Mouse (Mus musculus) G1E (cell line): ENCODE data around the gene Brd3. TPM values are rescaled to one million over a fixed set of nuclear protein-coding genes. Genes with fewer than 3 reads are reported as not detected.
A peak's percentile ranks its signal among the peaks of the same experiment; 100 is the strongest.

ENCODE experiments used
- ATAC-seq: 2 replicates; pipeline ENCODE4 v1.8.0; 2016; ENCODE audit warnings: mild to moderate bottlenecking; ENCODE audit not compliant: insufficient number of reproducible peaks, poor library complexity, low FRiP score, severe bottlenecking; ENCODE audit errors: extremely low read depth
- DNase-seq: peaks from one replicate; pipeline ENCODE4 v3.0.0; 2012; ENCODE audit warnings: low spot score
- H3K27me3 ChIP-seq: 2 replicates; pipeline ENCODE4 v1.6.1; 2012; ENCODE audit warnings: mild to moderate bottlenecking, low read length, inconsistent platforms; ENCODE audit not compliant: insufficient read depth
- H3K36me3 ChIP-seq: replicated peaks from 2 replicates; pipeline ENCODE3; 2012; ENCODE audit warnings: mild to moderate bottlenecking, inconsistent platforms
- H3K4me1 ChIP-seq: 2 replicates; pipeline ENCODE4 v1.6.1; 2012; ENCODE audit warnings: low read depth, low read length, inconsistent platforms, mixed read lengths; ENCODE audit not compliant: insufficient read depth
- H3K4me3 ChIP-seq: 2 replicates; pipeline ENCODE4 v1.5.1; 2012; ENCODE audit warnings: low read depth, mild to moderate bottlenecking, inconsistent platforms, low read length, moderate library complexity, mixed read lengths
- H3K9me3 ChIP-seq: replicated peaks from 2 replicates; pipeline ENCODE4 v1.6.1; 2012; ENCODE audit warnings: inconsistent platforms
- CTCF ChIP-seq: IDR thresholded peaks from 2 replicates; pipeline ENCODE4 v1.5.1; 2012; ENCODE audit warnings: low read depth, low read length, inconsistent platforms, mixed read lengths
- GATA1 ChIP-seq: IDR thresholded peaks from 2 replicates; pipeline ENCODE4 v1.6.1; 2012; ENCODE audit warnings: borderline replicate concordance, low read length, inconsistent platforms, mixed read lengths
- GATA2 ChIP-seq: IDR thresholded peaks from 2 replicates; pipeline ENCODE4 v1.6.1; 2012; ENCODE audit warnings: low read depth, low read length, inconsistent platforms, borderline replicate concordance
- POLR2AphosphoS5 ChIP-seq: IDR thresholded peaks from 2 replicates; pipeline ENCODE4 v1.6.1; 2012; ENCODE audit warnings: low read depth, low read length, inconsistent platforms; ENCODE audit not compliant: insufficient replicate concordance
- TAL1 ChIP-seq: conservative IDR thresholded peaks from 2 replicates; pipeline ENCODE4 v1.6.1; 2012; ENCODE audit warnings: low read depth, low read length, inconsistent platforms, mixed read lengths
- polyA plus RNA-seq: library from polyadenylated mRNA; stranded (reverse); fragments of >175 nt; gene quantifications from 2 replicates; pipeline ENCODE4 v1.2.3, GENCODE M21; 2012
- total RNA-seq, 2 experiments: library from RNA; stranded (forward) in 1 of 2; stranded (reverse) in 1 of 2; fragments of 200-1000 nt in 1 of 2; fragments of >200 nt in 1 of 2; fragmentation: Nextera tagmentation in 1 of 2; gene quantifications; 2 replicates each; pipeline ENCODE4 v1.2.3; 2014 to 2017

Brd3 gene
- total and polyA plus RNA-seq, 3 experiments, result 17.5 to 124 (median 75.2) TPM

DNA sequence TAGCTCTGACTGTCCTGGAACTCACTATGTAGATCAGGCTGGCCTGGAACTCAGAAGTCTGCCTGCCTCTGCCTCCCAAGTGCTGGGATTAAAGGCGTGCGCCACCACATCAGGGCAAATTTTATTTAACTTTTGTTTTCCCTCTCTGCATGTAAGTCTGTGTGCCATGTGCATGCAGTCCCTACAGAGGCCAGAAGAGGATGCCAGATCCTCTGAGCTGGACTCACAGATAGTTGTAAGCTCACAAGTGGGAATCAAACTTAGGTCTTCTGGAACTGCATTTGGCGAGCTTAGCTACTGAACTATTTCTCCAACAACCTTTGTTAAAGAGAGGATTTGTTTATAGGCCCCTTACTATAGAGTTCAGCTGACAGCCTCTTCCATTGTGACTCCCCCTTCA, 10.8 kb upstream of the Brd3 start:
- TF ChIP-seq POLR2AphosphoS5 (no peak), GATA1 (no peak), TAL1 (no peak), CTCF (peak; percentile 65; the same call in 1 of the 2 replicates), GATA2 (no peak)
- ATAC-seq, result no peak
- H3K4me1 ChIP-seq, result peaks cover 39% of the 10 kb centered on the region
- H3K27me3 ChIP-seq, result no peaks in the 10 kb centered on the region
- H3K36me3 ChIP-seq, result peaks cover 71% of the 10 kb centered on the region
- H3K9me3 ChIP-seq, result no peaks in the 10 kb centered on the region
- DNase-seq, result no peak
- H3K4me3 ChIP-seq, result no peak overlapping the region

- DNase-seq (no peak), ATAC-seq (no peak)
- no peak for TF ChIP-seq GATA1
- TF ChIP-seq POLR2AphosphoS5, result no peak
- TF ChIP-seq CTCF, result no peak
- no peak for TF ChIP-seq GATA2
- TF ChIP-seq TAL1, result no peak
- H3K27me3 ChIP-seq, result no peaks in the 10 kb centered on the region
- no peaks in the 10 kb centered on the region for H3K9me3 ChIP-seq
- H3K4me3 ChIP-seq, result peak overlapping the region; percentile 93; the same call in 1 of the 2 replicates
- H3K36me3 ChIP-seq, result peaks cover 57% of the 10 kb centered on the region
- H3K4me1 ChIP-seq, result peaks cover 43% of the 10 kb centered on the region
Measured at GRCm38 (mm10) chr2:27516289-27516688, 8.8 kb upstream of the Brd3 start.

GRCm38 (mm10) chr2:27515341-27516166, 8.1 kb upstream of the Brd3 start:
- ATAC-seq (no peak), DNase-seq (peak; percentile 20)
- H3K9me3 ChIP-seq, result no peaks in the 10 kb centered on the region
- H3K4me1 ChIP-seq, result peaks cover 43% of the 10 kb centered on the region
- H3K36me3 ChIP-seq, result peaks cover 49% of the 10 kb centered on the region
- H3K27me3 ChIP-seq, result no peaks in the 10 kb centered on the region
- peak overlapping the region; percentile 93 for H3K4me3 ChIP-seq
- TF ChIP-seq GATA1, result no peak
- no peak for TF ChIP-seq CTCF
- TF ChIP-seq TAL1, result no peak
- TF ChIP-seq GATA2, result no peak
- no peak for TF ChIP-seq POLR2AphosphoS5

GRCm38 (mm10) chr2:27514639-27515328, 7.3 kb upstream of the Brd3 start, which contains the start of gene Wdr5:
Wdr5 (plus strand) TSS chr2:27515157.
- no peaks in the 10 kb centered on the region for H3K27me3 ChIP-seq
- ATAC-seq (peak; percentile 69), DNase-seq (peak; percentile 90)
- no peaks in the 10 kb centered on the region for H3K9me3 ChIP-seq
- peaks cover 42% of the 10 kb centered on the region for H3K36me3 ChIP-seq
- peaks cover 43% of the 10 kb centered on the region for H3K4me1 ChIP-seq
- H3K4me3 ChIP-seq, result peak within 1 kb of the TSS; percentile 93
- TF ChIP-seq GATA1, result no peak
- TF ChIP-seq POLR2AphosphoS5, result no peak
- no peak for TF ChIP-seq GATA2
- no peak for TF ChIP-seq TAL1
- no peak for TF ChIP-seq CTCF

- ATAC-seq (no peak), DNase-seq (no peak)
- peaks cover 45% of the 10 kb centered on the region for H3K4me1 ChIP-seq
- H3K4me3 ChIP-seq, result peak overlapping the region; percentile 93
- H3K27me3 ChIP-seq, result no peaks in the 10 kb centered on the region
- TF ChIP-seq GATA2 (no peak), POLR2AphosphoS5 (no peak), TAL1 (no peak), GATA1 (no peak), CTCF (no peak)
- H3K36me3 ChIP-seq, result peaks cover 32% of the 10 kb centered on the region
- no peaks in the 10 kb centered on the region for H3K9me3 ChIP-seq
Measured at GRCm38 (mm10) chr2:27513861-27514260, 6.4 kb upstream of the Brd3 start.

GRCm38 (mm10) chr2:27512909-27513308, 5.4 kb upstream of the Brd3 start:
- H3K27me3 ChIP-seq, result peaks cover 5% of the 10 kb centered on the region; the same call in 1 of the 2 replicates
- no peak for TF ChIP-seq TAL1
- peaks cover 49% of the 10 kb centered on the region for H3K4me1 ChIP-seq
- H3K4me3 ChIP-seq, result no peak overlapping the region
- H3K9me3 ChIP-seq, result no peaks in the 10 kb centered on the region
- DNase-seq (no peak), ATAC-seq (no peak)
- peaks cover 25% of the 10 kb centered on the region for H3K36me3 ChIP-seq
